Mouse (Mus musculus) testis, adult 2 months (tissue): ENCODE measurements at regions not wholly inside any gene's neighbourhood (a gene's known extent, or its start where the extent isn't known, plus 50 kb on each side); places are given as distances from the start of the nearest gene placed in this dataset.

ENCODE experiments used
- CTCF ChIP-seq: fragments of 200-500 bp; IDR thresholded peaks from 2 replicates; pipeline ENCODE4 v1.5.1; 2012; ENCODE audit warnings: low read depth, mild to moderate bottlenecking, inconsistent platforms, low read length, moderate library complexity; ENCODE audit not compliant: control insufficient read depth, insufficient read depth, insufficient replicate concordance
- POLR2A ChIP-seq: fragments of 200-500 bp; IDR thresholded peaks from 2 replicates; pipeline ENCODE4 v1.6.1; 2012; ENCODE audit warnings: low read depth, mild to moderate bottlenecking, inconsistent platforms, low read length, moderate library complexity; ENCODE audit not compliant: control insufficient read depth

GRCm38 (mm10) chr14:14603439-14603838, 98.6 kb upstream of the Slc4a7 start:
- no peak for TF ChIP-seq CTCF
- no peak for TF ChIP-seq POLR2A
